In genomic region chr1:182908050-182909036, GRCm38 (mm10) we compare ENCODE assay signal across 8 mouse cellular contexts. TPM values are rescaled to one million over a fixed set of nuclear protein-coding genes. Genes with fewer than 3 reads are reported as not detected.
DNase-seq lines count a peak whose midpoint lies in the region; ATAC-seq lines count a peak whose summit lies in the region.

No protein-coding gene starts in this region.

- H3K9ac ChIP-seq in neural tube, embryonic 14.5 days (replicated peaks; ENCODE audit: low read depth, low read length), result 0 out of 2 replicates have a peak overlapping the region, but pooled peaks have one; percentile 11

- H3K36me3 ChIP-seq in neural tube, embryonic 14.5 days (ENCODE audit: control insufficient read depth, insufficient read depth, low read length), result no peaks in the 10 kb centered on the region

- no peak overlapping the region for H3K4me3 ChIP-seq in neural tube, embryonic 14.5 days (ENCODE audit: low read depth, low read length)

- H3K4me1 ChIP-seq in neural tube, embryonic 14.5 days (ENCODE audit: control insufficient read depth, insufficient read depth, low read length), result peaks cover 11% of the 10 kb centered on the region

- 21% methylated on average over 14 of the region's 14 CpGs for WGBS in neural tube, embryonic 14.5 days

- DNase-seq in MEL-GATA-1-ER (ENCODE audit: extremely low read depth, low read depth), result peak; percentile 86
- peak; percentile 44 for DNase-seq in cerebellum, adult 9-11 months
- DNase-seq in frontal cortex, adult 2 months (ENCODE audit: extremely low spot score in 1 of 2, low spot score in 1 of 2), result peak; percentile 90 to 96
- peak; percentile 96 for DNase-seq in heart, postnatal 4 days
- DNase-seq in layer of hippocampus, adult 8-10 months (ENCODE audit: low spot score in 2 of 2), result peak; percentile 84 to 85
- DNase-seq in lung, adult 18-20 months, result peak; percentile 93 to 95
- peak; percentile 3 for DNase-seq in thymus, postnatal 25 days

- 0 out of 2 replicates have a peak overlapping the region, but pooled peaks have one; percentile 10 for H3K27ac ChIP-seq in neural tube, embryonic 14.5 days (ENCODE audit: low read depth, low read length)

- no peaks in the 10 kb centered on the region for H3K27me3 ChIP-seq in neural tube, embryonic 14.5 days (ENCODE audit: control insufficient read depth, insufficient read depth, low read length)

- ATAC-seq in neural tube, embryonic 14.5 days (ENCODE audit: low read depth), result peak; percentile 84

- H3K4me2 ChIP-seq in neural tube, embryonic 14.5 days (ENCODE audit: low read depth, low read length), result no peak overlapping the region

- H3K9me3 ChIP-seq in neural tube, embryonic 14.5 days (ENCODE audit: control insufficient read depth, low read length), result no peaks in the 10 kb centered on the region; the same call in 1 of the 2 replicates

RNA-seq across cellular contexts. Expression of gene Tlr5, which starts 46.2 kb away (rescaled TPM):
- 0.65 and 0.86 TPM in 2 replicates for polyA plus RNA-seq in frontal cortex, adult 2 months (2012; rRNA removed)
- 1 to 10 TPM; 1.9 to 2.0 TPM for total RNA-seq in heart, postnatal 4 days (2021)
- total RNA-seq in layer of hippocampus, adult 8-10 months (2022), result under 1 TPM; 0.18 to 0.55 (median 0.38) TPM
- polyA plus RNA-seq in neural tube, embryonic 14.5 days (2014; fragmentation: Nextera tagmentation; extraction: Ambion mirVana), result 0.24 and 0.93 TPM in 2 replicates

Comparison
In these comparisons a context has a peak if more than half of its experiments do, and no peak if none do; other contexts are left out.
1. DNase-seq: peak in every context shown above with its lines; median percentile 96 in heart, postnatal 4 days; 94 in lung, adult 18-20 months; 93 in frontal cortex, adult 2 months; 86 in MEL-GATA-1-ER; 84 in layer of hippocampus, adult 8-10 months; 44 in cerebellum, adult 9-11 months; 3 in thymus, postnatal 25 days.